Mouse (Mus musculus): Measurements from ENCODE around the gene Ace3.
A peak's percentile ranks its signal among the peaks of the same experiment; 100 is the strongest.

The Ace3 gene

GRCm38 (mm10) chr11:105994375-105994774 lies at the start of gene Ace3:
TSS of gene Ace3 (plus strand) at chr11:105994675.
- DNase-seq (ENCODE audit: low spot score), result no peak

- no peak for DNase-seq (ENCODE audit: low spot score)
Observed at GRCm38 (mm10) chr11:105944770-105945672, 49.5 kb upstream of the Ace3 start.

GRCm38 (mm10) chr11:105946694-105947154 lies 47.8 kb upstream of the Ace3 start:
- no peak for DNase-seq (ENCODE audit: low spot score)

- no peak for DNase-seq (ENCODE audit: low spot score)
Observed at GRCm38 (mm10) chr11:105948255-105948654, 46.2 kb upstream of the Ace3 start.

- DNase-seq (ENCODE audit: low spot score), result no peak
Observed at GRCm38 (mm10) chr11:105950519-105950918, 44.0 kb upstream of the Ace3 start.

GRCm38 (mm10) chr11:105951601-105952044 lies 42.9 kb upstream of the Ace3 start:
- no peak for DNase-seq (ENCODE audit: low spot score)

GRCm38 (mm10) chr11:105952111-105952510 lies 42.4 kb upstream of the Ace3 start:
- DNase-seq (ENCODE audit: low spot score), result no peak

GRCm38 (mm10) chr11:105952911-105953386 lies 41.5 kb upstream of the Ace3 start, which contains the start of gene Cyb561:
TSS of gene Cyb561 (minus strand) at chr11:105953336.
- DNase-seq (ENCODE audit: low spot score), result no peak

- no peak for DNase-seq (ENCODE audit: low spot score)
Observed at GRCm38 (mm10) chr11:105953402-105953801, 41.1 kb upstream of the Ace3 start.

GRCm38 (mm10) chr11:105955815-105956430 lies 38.6 kb upstream of the Ace3 start:
- no peak for DNase-seq (ENCODE audit: low spot score)

GRCm38 (mm10) chr11:105957501-105957900 lies 37.0 kb upstream of the Ace3 start:
- DNase-seq (ENCODE audit: low spot score), result no peak

- DNase-seq (ENCODE audit: low spot score), result no peak
Observed at GRCm38 (mm10) chr11:105958566-105958965, 35.9 kb upstream of the Ace3 start.

- DNase-seq (ENCODE audit: low spot score), result no peak
Observed at GRCm38 (mm10) chr11:105959355-105959754, 35.1 kb upstream of the Ace3 start.

GRCm38 (mm10) chr11:105964691-105965090 lies 29.8 kb upstream of the Ace3 start:
- DNase-seq (ENCODE audit: low spot score), result peak; percentile 26

- DNase-seq (ENCODE audit: low spot score), result no peak
Observed at GRCm38 (mm10) chr11:105966288-105966687, 28.2 kb upstream of the Ace3 start.

GRCm38 (mm10) chr11:105967741-105968574 lies 26.5 kb upstream of the Ace3 start, which contains the start of gene Ace:
TSS of gene Ace (plus strand) at chr11:105967945.
- DNase-seq (ENCODE audit: low spot score), result no peak

GRCm38 (mm10) chr11:105968948-105969347 lies 25.5 kb upstream of the Ace3 start:
- no peak for DNase-seq (ENCODE audit: low spot score)

GRCm38 (mm10) chr11:105969516-105969915 lies 25.0 kb upstream of the Ace3 start:
- DNase-seq (ENCODE audit: low spot score), result no peak

- DNase-seq (ENCODE audit: low spot score), result no peak
Observed at GRCm38 (mm10) chr11:105974593-105974992, 19.9 kb upstream of the Ace3 start.

GRCm38 (mm10) chr11:105975050-105975449 lies 19.4 kb upstream of the Ace3 start:
- no peak for DNase-seq (ENCODE audit: low spot score)

- DNase-seq (ENCODE audit: low spot score), result no peak
Observed at GRCm38 (mm10) chr11:105975636-105976035, 18.8 kb upstream of the Ace3 start.

GRCm38 (mm10) chr11:105978232-105978631 lies 16.2 kb upstream of the Ace3 start:
- no peak for DNase-seq (ENCODE audit: low spot score)
